Mouse (Mus musculus) right cerebral cortex, adult 2 months (tissue): ENCODE measurements around the gene Wdfy3.
A peak's percentile ranks its signal among the peaks of the same experiment; 100 is the strongest.
"Not testable (repeated sequence)": the region's sequence is repeated elsewhere in the genome, so short reads cannot be mapped to it uniquely, and the experiment has no call there.

Source experiments
- DNase-seq, 2 experiments: peaks; one replicate each; pipeline ENCODE4 v3.0.0; 2021 to 2022; ENCODE audit warnings: low spot score in 2 of 2

Gene Wdfy3

GRCm38 (mm10) chr5:101948641-101949040, 121.1 kb downstream of the Wdfy3 start:
- no peak for DNase-seq

DNA sequence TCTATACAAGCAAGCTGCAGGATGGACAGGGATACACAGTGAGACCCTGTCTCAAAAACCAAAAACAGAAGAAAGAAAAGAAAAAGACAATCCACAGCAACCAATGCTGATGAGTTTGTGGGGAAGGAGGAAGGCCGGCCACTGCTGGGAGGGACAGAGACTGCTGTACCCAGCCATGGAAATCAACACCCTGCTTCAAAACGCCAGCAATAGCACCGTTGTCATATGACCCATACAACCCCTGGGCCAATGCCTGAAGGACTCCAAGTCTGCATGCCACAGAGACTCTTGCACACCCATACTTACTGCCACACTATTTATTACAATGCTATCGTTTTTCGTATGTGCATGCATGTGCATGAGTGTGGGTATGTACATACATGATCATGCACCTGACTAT, 124.0 kb downstream of the Wdfy3 start:
- DNase-seq = no peak

- no peak for DNase-seq
Observed at GRCm38 (mm10) chr5:101937909-101938596, 131.7 kb downstream of the Wdfy3 start.

GRCm38 (mm10) chr5:101937362-101937761, 132.4 kb downstream of the Wdfy3 start:
- DNase-seq = no peak

DNA sequence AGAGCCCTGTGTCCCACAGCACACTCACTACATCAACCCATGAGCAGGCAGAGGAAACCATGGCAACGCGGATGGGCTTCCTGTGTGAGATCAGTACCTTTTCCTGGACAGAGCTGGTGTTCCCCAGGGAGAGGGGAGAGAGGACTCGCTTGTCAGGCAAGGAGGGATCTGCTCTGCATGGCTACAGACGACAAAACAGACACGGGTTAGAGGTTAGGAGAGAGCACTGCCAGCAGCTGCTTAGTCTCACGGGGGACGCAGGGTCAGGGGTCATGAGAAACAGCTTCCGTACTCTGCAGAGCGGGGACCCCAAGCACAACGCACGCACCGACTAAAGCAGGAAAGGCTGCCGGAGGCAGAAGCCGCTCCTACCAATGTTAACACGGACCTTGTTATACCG, 133.8 kb downstream of the Wdfy3 start:
- DNase-seq = no peak

DNA sequence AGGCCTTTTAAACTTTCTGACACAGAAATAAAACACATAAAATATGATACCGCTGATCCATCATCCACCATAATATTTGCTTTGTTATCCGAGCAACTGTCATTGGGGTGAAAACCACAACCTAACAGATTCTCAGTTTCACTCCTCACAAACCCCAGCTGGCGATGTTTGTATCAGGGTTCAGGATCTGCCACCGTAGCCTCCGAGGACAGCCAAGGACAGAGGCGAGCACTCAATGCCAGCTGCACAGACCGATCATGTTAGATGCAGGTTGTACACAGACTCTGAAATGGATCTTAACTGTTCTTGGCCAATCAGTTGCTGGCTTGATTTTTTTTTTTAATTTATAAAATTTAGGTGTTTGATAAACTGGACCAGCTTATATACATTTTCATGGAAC, 135.1 kb downstream of the Wdfy3 start:
- DNase-seq = no peak

DNA sequence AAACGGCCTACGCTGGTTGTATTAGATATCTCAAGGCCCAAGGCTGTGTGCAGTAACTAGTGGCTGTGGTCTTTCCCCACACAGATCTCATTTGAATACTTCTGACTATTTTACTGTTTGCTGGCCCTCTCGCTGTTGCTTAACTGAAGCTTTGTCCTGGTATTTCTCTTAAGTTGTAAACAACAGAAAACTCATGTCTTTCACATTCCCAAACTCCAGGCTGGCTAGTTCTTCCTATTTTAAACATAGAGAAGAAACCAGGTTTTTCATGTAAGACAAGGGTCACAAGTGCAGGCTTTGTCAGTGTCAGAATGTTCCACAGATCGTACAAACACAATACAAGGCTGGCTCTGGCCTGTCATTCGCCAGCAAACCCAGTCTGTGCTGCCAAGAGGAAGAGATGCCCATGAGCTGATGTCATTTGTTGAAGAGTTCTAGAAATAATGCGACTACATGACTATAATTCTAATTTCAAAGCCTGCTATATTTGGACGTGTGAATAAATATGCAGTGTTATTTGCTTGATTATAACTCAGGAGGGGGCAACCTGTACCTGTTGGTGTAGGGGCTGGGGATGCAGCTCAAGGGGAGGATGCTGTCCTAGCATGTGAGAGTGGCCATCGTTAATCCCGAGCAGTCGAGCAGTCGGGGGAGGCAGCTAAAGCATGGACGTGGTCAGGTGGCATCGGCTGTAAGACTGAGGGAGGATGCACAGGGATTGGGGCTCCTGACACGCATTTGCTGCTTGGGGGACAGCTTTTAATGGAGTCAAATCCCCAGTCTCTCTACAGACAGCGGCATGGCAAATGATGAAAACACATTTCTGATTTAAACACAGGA, 136.5 kb downstream of the Wdfy3 start:
- peak in 1 of 2 experiments; percentile 40 for DNase-seq

DNA sequence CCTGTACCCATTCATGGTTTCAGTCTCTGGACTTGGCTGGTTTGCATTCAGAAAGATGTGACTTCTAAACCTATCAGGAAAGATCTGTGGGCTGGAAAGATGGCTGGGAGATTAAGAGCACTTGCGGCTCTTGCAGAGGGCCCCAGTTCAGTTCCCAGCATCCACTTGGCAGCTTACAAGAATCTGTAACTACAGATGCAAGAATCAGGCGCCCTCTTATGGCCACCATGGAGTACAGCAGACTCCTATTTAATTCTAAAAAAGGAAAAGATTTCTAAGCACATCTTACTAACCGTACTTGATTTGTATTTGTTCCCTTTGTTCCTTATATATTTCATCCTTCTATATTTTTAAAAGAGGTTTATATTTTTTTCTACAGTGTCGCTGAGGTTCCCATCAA, 137.7 kb downstream of the Wdfy3 start:
- DNase-seq = no peak

DNA sequence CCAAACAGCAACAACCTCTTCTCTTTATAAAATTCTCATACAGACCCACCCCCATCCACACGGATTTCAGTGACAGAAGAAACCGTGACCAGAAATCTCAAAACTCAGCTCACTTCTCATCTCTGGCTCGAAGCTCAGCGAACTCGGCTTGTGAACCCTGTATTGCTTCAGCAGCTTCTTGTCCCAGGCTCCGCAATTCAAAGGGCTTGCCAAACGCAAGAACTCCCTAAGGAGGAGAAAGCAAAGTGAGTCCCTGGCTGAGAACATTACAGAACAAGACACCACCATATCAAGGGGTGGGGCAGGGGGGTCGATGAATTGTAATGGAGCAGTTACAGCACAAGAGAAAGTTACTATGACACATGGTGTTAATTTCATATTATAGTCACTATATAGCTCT, 143.4 kb downstream of the Wdfy3 start:
- no peak for DNase-seq

DNA sequence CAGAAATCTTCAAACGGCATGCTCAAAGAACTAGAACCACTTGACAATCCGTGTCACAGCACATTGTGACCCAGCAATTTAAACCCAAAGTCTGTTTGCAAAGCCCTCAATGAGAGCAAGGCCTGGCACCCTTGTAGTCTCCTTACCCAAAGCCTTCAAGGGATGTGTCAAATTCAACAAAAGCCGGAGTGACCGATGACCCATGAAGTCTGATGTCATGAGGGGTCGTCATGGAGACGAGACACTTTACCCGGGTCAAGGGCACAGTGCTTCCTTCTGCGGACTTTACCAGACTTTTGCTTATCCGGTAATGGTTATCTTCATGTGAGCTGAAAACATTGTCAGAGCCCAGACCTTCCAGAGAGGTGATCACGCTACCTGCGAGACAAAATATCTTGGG, 146.0 kb downstream of the Wdfy3 start:
- no peak for DNase-seq

- no peak for DNase-seq
Observed at GRCm38 (mm10) chr5:101919559-101919958, 150.2 kb downstream of the Wdfy3 start.

- DNase-seq = no peak
Observed at GRCm38 (mm10) chr5:101909468-101909867, 160.3 kb downstream of the Wdfy3 start.

- DNase-seq = no peak
Observed at GRCm38 (mm10) chr5:101905624-101906023, 164.1 kb downstream of the Wdfy3 start.

GRCm38 (mm10) chr5:101904841-101905240, 164.9 kb downstream of the Wdfy3 start:
- DNase-seq = not testable (repeated sequence)

DNA sequence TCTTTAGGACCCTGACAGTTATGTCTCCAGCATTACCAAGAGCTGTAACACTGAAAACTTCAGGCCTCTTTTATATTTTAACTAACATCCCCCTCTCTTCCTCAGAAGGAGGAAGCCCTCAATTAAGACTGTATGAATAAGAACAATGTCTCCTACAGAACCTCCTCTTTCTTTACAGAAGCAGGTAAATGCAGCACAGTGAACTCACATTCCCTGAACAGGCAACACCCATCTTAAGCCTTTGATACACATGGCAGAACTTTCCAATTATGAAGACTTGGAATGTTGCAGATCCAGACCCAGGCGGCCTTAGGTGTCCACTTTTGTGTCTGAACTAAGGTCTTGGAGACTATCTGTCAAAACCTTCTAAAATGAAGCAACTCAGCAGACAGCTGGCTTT, 167.0 kb downstream of the Wdfy3 start:
- no peak for DNase-seq

DNA sequence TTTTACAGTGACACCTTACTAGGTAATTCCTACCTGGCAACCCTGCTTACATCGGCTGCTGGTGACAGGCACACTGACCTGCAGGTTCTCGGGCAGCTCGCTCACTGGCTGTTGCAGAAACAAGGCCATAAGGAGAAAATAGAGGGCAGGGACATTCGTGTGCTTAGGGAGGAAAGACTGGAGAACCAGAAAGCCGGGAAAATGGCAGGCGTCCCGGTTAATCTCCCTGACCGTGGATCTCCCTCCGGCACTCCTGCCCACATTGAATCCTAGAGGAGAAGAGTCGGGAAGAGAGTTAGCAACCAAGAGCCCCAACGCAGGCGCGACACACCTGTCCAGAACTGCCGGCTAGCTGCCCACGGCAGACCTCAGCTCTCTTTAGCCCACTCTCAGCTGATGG, 169.7 kb downstream of the Wdfy3 start:
- DNase-seq = no peak

- no peak for DNase-seq
Observed at GRCm38 (mm10) chr5:101896784-101897183, 172.9 kb downstream of the Wdfy3 start.

DNA sequence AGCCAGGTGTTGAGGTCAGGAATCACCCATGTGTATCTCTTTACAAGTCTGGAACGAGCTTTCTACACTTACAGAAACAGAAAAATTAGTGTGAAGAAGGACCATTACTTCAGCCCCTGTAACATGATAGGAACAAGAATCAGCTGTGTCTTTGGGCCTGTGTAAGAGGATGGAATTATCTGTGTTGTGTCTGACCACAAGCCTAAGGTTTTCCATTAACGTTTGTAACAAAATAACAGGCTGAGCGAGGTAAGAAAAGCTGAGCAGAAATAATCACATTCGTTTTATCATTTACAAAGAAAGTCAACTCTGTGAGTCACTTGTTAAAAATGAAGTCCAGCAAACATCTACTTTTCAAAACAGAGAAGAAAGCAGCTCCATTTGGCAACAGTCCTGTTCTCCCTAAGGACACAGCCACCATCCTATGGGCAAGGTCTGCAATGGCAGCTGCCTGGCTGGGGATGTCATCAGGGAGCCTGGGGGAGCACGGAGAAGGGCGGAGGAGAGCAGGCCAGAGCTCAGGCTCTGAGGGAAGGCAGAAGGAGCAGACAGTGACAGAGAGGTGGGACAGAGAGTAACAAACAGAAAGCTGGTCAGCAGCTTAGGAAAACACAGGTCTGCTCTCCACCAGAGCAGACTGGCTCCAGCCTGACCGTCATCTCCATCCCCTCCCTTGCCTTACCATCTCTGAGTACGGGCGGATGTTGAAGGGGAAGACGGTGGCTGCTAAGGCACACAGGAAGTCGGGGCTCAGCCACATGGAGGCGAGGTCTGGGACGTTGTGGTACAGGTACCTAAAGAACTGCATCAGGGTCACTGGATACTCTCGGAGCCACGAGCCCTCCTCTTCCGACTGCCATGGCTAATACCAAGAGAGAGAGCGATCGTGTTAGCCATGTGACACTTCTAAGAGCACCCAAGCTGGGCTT, 173.7 kb downstream of the Wdfy3 start:
- no peak for DNase-seq

- no peak for DNase-seq
Observed at GRCm38 (mm10) chr5:101895119-101895518, 174.6 kb downstream of the Wdfy3 start.

GRCm38 (mm10) chr5:101893820-101894515, 175.8 kb downstream of the Wdfy3 start:
- DNase-seq = peak; percentile 35 to 42

GRCm38 (mm10) chr5:101891694-101892416, 177.9 kb downstream of the Wdfy3 start:
- DNase-seq = no peak
